Mouse (Mus musculus) heart, adult 2 months (tissue): ENCODE data around the gene H2-DMa. TPM values are rescaled to one million over a fixed set of nuclear protein-coding genes. Genes with fewer than 3 reads are reported as not detected.

Experiments
- DNase-seq, 2 experiments: peaks; one replicate each; pipeline ENCODE4 v3.0.0; 2021
- H3K27ac ChIP-seq: fragments of 200-600 bp; 2 replicates; pipeline ENCODE4 v1.8.1; 2022
- H3K27me3 ChIP-seq: fragments of 200-500 bp; 2 replicates; pipeline ENCODE4 v1.6.1; 2012; ENCODE audit warnings: mild to moderate bottlenecking, low read length, inconsistent platforms, mixed read lengths; ENCODE audit not compliant: control insufficient read depth, insufficient read depth
- H3K36me3 ChIP-seq: fragments of 200-500 bp; 2 replicates; pipeline ENCODE4 v1.6.1; 2012; ENCODE audit warnings: low read length, inconsistent platforms; ENCODE audit not compliant: control insufficient read depth, insufficient read depth
- H3K4me1 ChIP-seq: fragments of 200-500 bp; 2 replicates; pipeline ENCODE4 v1.6.1; 2011; ENCODE audit warnings: low read length; ENCODE audit not compliant: control insufficient read depth, insufficient read depth
- H3K4me3 ChIP-seq: fragments of 200-600 bp; 2 replicates; pipeline ENCODE4 v1.8.1; 2022
- H3K79me2 ChIP-seq: fragments of 200-500 bp; replicated peaks from 2 replicates; pipeline ENCODE4 v1.6.1; 2012; ENCODE audit warnings: mild to moderate bottlenecking, inconsistent platforms, low read length, moderate library complexity, mixed read lengths; ENCODE audit not compliant: control insufficient read depth, insufficient read depth
- H3K9ac ChIP-seq: fragments of 200-500 bp; 2 replicates; pipeline ENCODE4 v1.6.1; 2012; ENCODE audit warnings: low read depth, mild to moderate bottlenecking, control low read depth, inconsistent platforms, low read length, mixed read lengths
- CTCF ChIP-seq: fragments of 200-600 bp; IDR thresholded peaks from 2 replicates; pipeline ENCODE4 v1.8.1; 2022; ENCODE audit warnings: antibody characterized with exemption, mild to moderate bottlenecking, moderate library complexity
- EP300 ChIP-seq: fragments of 200-500 bp; IDR thresholded peaks from 2 replicates; pipeline ENCODE4 v1.6.1; 2011; ENCODE audit warnings: low read depth, low read length, control low read depth; ENCODE audit not compliant: insufficient read depth
- POLR2A ChIP-seq: fragments of 200-500 bp; IDR thresholded peaks from 2 replicates; pipeline ENCODE4 v1.6.1; 2011; ENCODE audit warnings: mild to moderate bottlenecking, low read depth, low read length, control low read depth; ENCODE audit not compliant: insufficient read depth
- WGBS: fragments of 180-500 bp; shearing (Covaris S2); methylation state at CpG from one replicate; pipeline ENCODE4 v1.1.7; 2018; 5-methylcytosine and 5-hydroxymethylcytosine counted together
- intact Hi-C: fragments of 180-260 bp; cut with DNase I; formaldehyde crosslinking; loops from one replicate; pipeline ENCODE4 v1.15.1; 2025
- polyA plus RNA-seq: library from polyadenylated mRNA; depleted of rRNA; stranded (reverse); fragments of >200 nt; gene quantifications from 2 replicates; pipeline ENCODE4 v1.2.3, GENCODE M21; 2012
- total RNA-seq, 2 experiments: library from RNA; stranded (reverse); gene quantifications; 2 replicates each; pipeline ENCODE4 v1.2.3; 2021

The H2-DMa gene
- total and polyA plus RNA-seq, 3 experiments: 4.0 to 21.3 (median 7.5) TPM

- intact Hi-C loops: loop anchor here (5.0 to 10.0 kb wide), 2 partner anchors 85 to 488 kb away; partner anchors contain the start of genes Agpat1, Rnf5, Rxrb and Slc39a7
- no peaks in the 10 kb centered on the region for H3K27me3 ChIP-seq
- H3K4me1 ChIP-seq: 0 out of 2 replicates have a peak, but pooled peaks cover 2% of the 10 kb centered on the region
- peak overlapping the region; percentile 72 for H3K4me3 ChIP-seq
- H3K9ac ChIP-seq: peak overlapping the region; percentile 0; the same call in 1 of the 2 replicates
- peaks cover 35% of the 10 kb centered on the region for H3K36me3 ChIP-seq
- 6% methylated on average over 7 of the region's 7 CpGs for WGBS
- TF ChIP-seq POLR2A (no peak), CTCF (no peak), EP300 (no peak)
- peak overlapping the region; percentile 80; the same call in 1 of the 2 replicates for H3K27ac ChIP-seq
- H3K79me2 ChIP-seq: peaks cover 2% of the 10 kb centered on the region
- DNase-seq: peak; percentile 45 to 47
These were observed 2.5 kb upstream of the H2-DMa start for GRCm38 (mm10) chr17:34116736-34117370.

DNA sequence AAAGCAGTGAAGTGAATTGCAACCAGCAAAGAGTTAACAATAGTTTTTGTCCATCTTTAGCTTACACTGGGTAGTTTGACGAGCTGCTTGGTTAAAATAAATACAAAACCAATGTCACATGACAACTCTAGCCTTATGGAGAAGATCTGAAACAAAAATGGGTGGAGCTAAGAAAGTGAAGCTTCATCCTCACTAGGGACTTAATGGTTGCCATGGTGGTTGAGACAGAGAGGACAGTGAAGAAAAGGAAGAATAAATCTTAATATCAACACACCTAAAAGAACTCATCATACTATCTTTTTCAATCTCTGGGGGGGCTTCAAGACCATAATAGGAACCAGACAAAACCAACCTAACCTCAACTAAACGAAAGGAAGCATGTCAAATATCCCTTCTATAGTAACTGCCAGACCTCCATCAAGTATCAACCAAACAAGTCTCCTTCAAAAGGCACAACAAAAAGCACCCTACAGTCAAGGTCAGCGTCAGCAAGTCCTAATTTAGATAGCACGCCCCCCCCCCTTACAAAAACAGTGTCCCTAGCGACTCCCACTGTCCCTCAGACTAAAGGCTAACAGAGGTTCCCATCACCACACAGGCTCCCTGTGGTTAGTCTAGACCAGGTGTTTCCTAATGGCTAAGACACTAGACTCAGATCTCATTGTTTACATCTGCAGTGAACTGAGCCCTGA is 1.8 kb upstream of the H2-DMa start:
- Histone ChIP-seq H3K4me3 (peak overlapping the region; percentile 72), H3K9ac (peak overlapping the region; percentile 96), H3K36me3 (peaks cover 31% of the 10 kb centered on the region), H3K27me3 (no peaks in the 10 kb centered on the region), H3K27ac (peak overlapping the region; percentile 80; the same call in 1 of the 2 replicates), H3K4me1 (0 out of 2 replicates have a peak, but pooled peaks cover 2% of the 10 kb centered on the region), H3K79me2 (peaks cover 2% of the 10 kb centered on the region)
- no peak for DNase-seq
- intact Hi-C loops: loop anchor here (2.0 to 10.0 kb wide), 3 partner anchors 15 to 487 kb away; partner anchors contain the start of genes Agpat1, Rnf5, Rxrb and Slc39a7
- TF ChIP-seq EP300 (no peak), POLR2A (0 out of 2 replicates have a peak, but pooled peaks have one; percentile 6), CTCF (no peak)
- 0% methylated on average over 5 of the region's 5 CpGs for WGBS

GRCm38 (mm10) chr17:34118113-34118872 is 1.0 kb upstream of the H2-DMa start:
- Histone ChIP-seq H3K4me3 (peak overlapping the region; percentile 72), H3K27ac (peak overlapping the region; percentile 80), H3K79me2 (peaks cover 2% of the 10 kb centered on the region), H3K36me3 (peaks cover 24% of the 10 kb centered on the region), H3K9ac (peak overlapping the region; percentile 96), H3K27me3 (no peaks in the 10 kb centered on the region), H3K4me1 (0 out of 2 replicates have a peak, but pooled peaks cover 2% of the 10 kb centered on the region)
- no peak for TF ChIP-seq EP300
- 0 out of 2 replicates have a peak, but pooled peaks have one; percentile 16 for TF ChIP-seq POLR2A
- TF ChIP-seq CTCF: no peak
- intact Hi-C loops: loop anchor here (2.0 to 10.0 kb wide), 3 partner anchors 15 to 487 kb away; partner anchors contain the start of genes Agpat1, Rnf5, Rxrb and Slc39a7
- WGBS: under 1% methylated on average over 67 of the region's 67 CpGs
- DNase-seq: peak; percentile 60 to 69

DNA sequence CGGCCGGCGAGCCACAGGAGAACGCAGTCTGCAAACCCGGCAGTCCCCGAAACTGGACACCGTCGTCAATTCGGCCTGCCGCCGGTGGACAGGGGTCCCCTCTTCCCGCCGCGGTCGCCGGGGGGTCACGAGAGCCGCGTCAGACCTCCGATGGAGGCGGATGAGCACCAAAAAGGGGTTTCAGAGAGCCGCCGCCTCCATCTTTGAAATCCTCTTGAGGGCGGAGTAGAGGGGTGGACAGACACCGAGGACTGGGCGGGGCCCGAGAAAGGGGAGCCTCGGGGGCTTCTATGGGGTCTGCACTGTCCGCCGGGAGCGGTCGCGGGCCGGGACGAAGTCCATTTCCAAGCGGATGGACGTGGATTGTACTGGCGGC is 480 bp upstream of the H2-DMa start:
- peaks cover 18% of the 10 kb centered on the region for H3K36me3 ChIP-seq
- peak overlapping the region; percentile 96 for H3K9ac ChIP-seq
- peak overlapping the region; percentile 80 for H3K27ac ChIP-seq
- WGBS: under 1% methylated on average over 37 of the region's 38 CpGs
- H3K4me1 ChIP-seq: peaks cover 3% of the 10 kb centered on the region
- intact Hi-C loops: loop anchor here (2.0 to 10.0 kb wide), 3 partner anchors 16 to 486 kb away; partner anchors contain the start of genes Agpat1, Rnf5, Rxrb and Slc39a7
- H3K27me3 ChIP-seq: no peaks in the 10 kb centered on the region
- peak overlapping the region; percentile 72 for H3K4me3 ChIP-seq
- H3K79me2 ChIP-seq: peaks cover 2% of the 10 kb centered on the region
- TF ChIP-seq CTCF (no peak), EP300 (no peak), POLR2A (no peak)
- no peak for DNase-seq

GRCm38 (mm10) chr17:34120180-34120723 is 911 bp downstream of the H2-DMa start:
- H3K27ac ChIP-seq: peak overlapping the region; percentile 98
- H3K4me1 ChIP-seq: peaks cover 4% of the 10 kb centered on the region
- H3K79me2 ChIP-seq: peaks cover 2% of the 10 kb centered on the region
- peak overlapping the region; percentile 99 for H3K9ac ChIP-seq
- peak overlapping the region; percentile 75 for H3K4me3 ChIP-seq
- peaks cover 11% of the 10 kb centered on the region for H3K36me3 ChIP-seq
- peak; percentile 87 to 91 for DNase-seq
- intact Hi-C loops: no loop called here
- WGBS: under 1% methylated on average over 36 of the region's 42 CpGs
- TF ChIP-seq EP300 (0 out of 2 replicates have a peak, but pooled peaks have one; percentile 33), CTCF (no peak), POLR2A (peak; percentile 83)
- no peaks in the 10 kb centered on the region for H3K27me3 ChIP-seq
